Mouse (Mus musculus) myocyte (in vitro differentiated cells): ENCODE data around the gene Yjefn3. TPM values are rescaled to one million over a fixed set of nuclear protein-coding genes. Genes with fewer than 3 reads are reported as not detected.

ENCODE experiments used
- H3K27me3 ChIP-seq: one replicate; pipeline ENCODE4 v1.6.1; 2011; ENCODE audit not compliant: control insufficient read depth, insufficient read depth, insufficient read length
- H3K36me3 ChIP-seq: one replicate; pipeline ENCODE4 v1.6.1; 2011; ENCODE audit not compliant: control insufficient read depth, insufficient read depth
- H3K4me2 ChIP-seq: one replicate; pipeline ENCODE4 v1.6.1; 2011; ENCODE audit warnings: low read depth, control low read depth
- H3K4me3 ChIP-seq: one replicate; pipeline ENCODE4 v1.5.1; 2011; ENCODE audit warnings: mild to moderate bottlenecking, control low read depth, moderate library complexity
- H3K79me2 ChIP-seq: one replicate; pipeline ENCODE4 v1.6.1; 2011; ENCODE audit not compliant: control insufficient read depth, insufficient read depth
- H3ac ChIP-seq: one replicate; pipeline ENCODE4 v1.6.1; 2011; ENCODE audit not compliant: control insufficient read depth, insufficient read length
- CEBPB ChIP-seq: IDR thresholded peaks from 2 replicates; pipeline ENCODE4 v1.6.1; 2011; ENCODE audit warnings: mild to moderate bottlenecking, moderate library complexity; ENCODE audit not compliant: poor library complexity, insufficient read depth, severe bottlenecking
- E2F4 ChIP-seq: IDR thresholded peaks from one replicate; pipeline ENCODE4 v1.6.1; 2011; ENCODE audit warnings: mild to moderate bottlenecking, control low read depth, moderate library complexity; ENCODE audit not compliant: insufficient read depth
- MAX ChIP-seq: IDR thresholded peaks from one replicate; pipeline ENCODE4 v1.6.1; 2011; ENCODE audit warnings: low read depth, mild to moderate bottlenecking, control low read depth
- MYOD1 ChIP-seq, 3 experiments: IDR thresholded peaks; one replicate each; pipeline ENCODE4 v1.6.1; 2011; ENCODE audit warnings: control low read depth in 2 of 3, low read depth in 2 of 3, mild to moderate bottlenecking in 2 of 3, moderate library complexity in 1 of 3; ENCODE audit not compliant: insufficient read length in 2 of 3, control insufficient read depth in 1 of 3
- MYOG ChIP-seq, 3 experiments: IDR thresholded peaks; one replicate each; pipeline ENCODE4 v1.6.1; 2011; ENCODE audit warnings: control low read depth in 2 of 3, low read depth in 2 of 3, mild to moderate bottlenecking in 2 of 3; ENCODE audit not compliant: insufficient read length in 2 of 3, control insufficient read depth in 1 of 3, insufficient read depth in 1 of 3
- POLR2A ChIP-seq: IDR thresholded peaks from one replicate; pipeline ENCODE4 v1.6.1; 2011; ENCODE audit warnings: low read depth, mild to moderate bottlenecking, control low read depth, moderate library complexity; ENCODE audit not compliant: insufficient read length
- POLR2AphosphoS2 ChIP-seq: IDR thresholded peaks from one replicate; pipeline ENCODE4 v1.6.1; 2011; ENCODE audit warnings: low read depth, control low read depth; ENCODE audit not compliant: insufficient read length
- REST ChIP-seq: IDR thresholded peaks from one replicate; pipeline ENCODE4 v1.6.1; 2011; ENCODE audit warnings: mild to moderate bottlenecking, control low read depth, moderate library complexity; ENCODE audit not compliant: insufficient read depth, insufficient read length
- SRF ChIP-seq: IDR thresholded peaks from one replicate; pipeline ENCODE4 v1.6.1; 2011; ENCODE audit warnings: low read depth; ENCODE audit not compliant: control insufficient read depth, insufficient read length
- TCF12 ChIP-seq: IDR thresholded peaks from one replicate; pipeline ENCODE4 v1.6.1; 2011; ENCODE audit warnings: mild to moderate bottlenecking, control low read depth; ENCODE audit not compliant: poor library complexity, insufficient read depth, severe bottlenecking
- TCF3 ChIP-seq: IDR thresholded peaks from one replicate; pipeline ENCODE4 v1.6.1; 2011; ENCODE audit warnings: low read depth, control low read depth; ENCODE audit not compliant: insufficient read length
- USF1 ChIP-seq: IDR thresholded peaks from one replicate; pipeline ENCODE4 v1.6.1; 2011; ENCODE audit warnings: low read depth, mild to moderate bottlenecking, control low read depth, moderate library complexity
- polyA plus RNA-seq: library from polyadenylated mRNA; unstranded; fragments of >200 nt; fragmentation: generic; extraction: Trizol; gene quantifications from one replicate; pipeline ENCODE4 v1.2.1, GENCODE M21; 2012; ENCODE audit warnings: missing spikeins

Gene Yjefn3
- polyA plus RNA-seq, 1 experiment = 19.0 TPM

GRCm38 (mm10) chr8:69919010-69919409, 16.5 kb upstream of the Yjefn3 start:
- Histone ChIP-seq H3K27me3 (no peaks in the 10 kb centered on the region), H3K36me3 (peaks cover 13% of the 10 kb centered on the region), H3K4me3 (no peak overlapping the region), H3K79me2 (peaks cover 35% of the 10 kb centered on the region), H3K4me2 (peak overlapping the region; percentile 57), H3ac (no peak overlapping the region)
- TF ChIP-seq MAX (no peak), MYOD1 (IDR thresholded peaks at IDR 0.05; ENCODE audit: control insufficient read depth in 1 of 3, insufficient read length in 2 of 3, low read depth in 2 of 3) (peak in 1 of 3 experiments; percentile 46), USF1 (no peak)

- Histone ChIP-seq H3K4me3 (no peak overlapping the region), H3K36me3 (peaks cover 18% of the 10 kb centered on the region), H3ac (no peak overlapping the region), H3K4me2 (no peak overlapping the region), H3K27me3 (no peaks in the 10 kb centered on the region), H3K79me2 (peaks cover 31% of the 10 kb centered on the region)
- TF ChIP-seq POLR2AphosphoS2 (no peak), MYOD1 (IDR thresholded peaks at IDR 0.05; ENCODE audit: control insufficient read depth in 1 of 3, insufficient read length in 2 of 3, low read depth in 2 of 3) (no peak), TCF12 (no peak), TCF3 (no peak)
Observed at GRCm38 (mm10) chr8:69918506-69918905, 16.0 kb upstream of the Yjefn3 start.

GRCm38 (mm10) chr8:69915748-69916147, 13.2 kb upstream of the Yjefn3 start:
- no peak overlapping the region for H3K4me3 ChIP-seq
- H3K36me3 ChIP-seq = peaks cover 26% of the 10 kb centered on the region
- H3ac ChIP-seq = no peak overlapping the region
- H3K27me3 ChIP-seq = no peaks in the 10 kb centered on the region
- TF ChIP-seq CEBPB (no peak), TCF12 (no peak), SRF (no peak), TCF3 (no peak), MYOG (IDR thresholded peaks at IDR 0.05; ENCODE audit: control insufficient read depth in 1 of 3, insufficient read depth in 1 of 3, insufficient read length in 2 of 3, low read depth in 2 of 3) (no peak)
- H3K79me2 ChIP-seq = peaks cover 14% of the 10 kb centered on the region
- H3K4me2 ChIP-seq = no peak overlapping the region

- no peak overlapping the region for H3K4me3 ChIP-seq
- TF ChIP-seq MAX (no peak), E2F4 (no peak), POLR2AphosphoS2 (no peak), POLR2A (no peak), TCF12 (no peak), USF1 (no peak), SRF (no peak), CEBPB (no peak), REST (no peak), MYOG (IDR thresholded peaks at IDR 0.05; ENCODE audit: control insufficient read depth in 1 of 3, insufficient read depth in 1 of 3, insufficient read length in 2 of 3, low read depth in 2 of 3) (peak in 2 of 3 experiments; percentile 35 to 86), TCF3 (no peak), MYOD1 (IDR thresholded peaks at IDR 0.05; ENCODE audit: control insufficient read depth in 1 of 3, insufficient read length in 2 of 3, low read depth in 2 of 3) (peak in 1 of 3 experiments; percentile 61)
- peaks cover 11% of the 10 kb centered on the region for H3K79me2 ChIP-seq
- H3K4me2 ChIP-seq = no peak overlapping the region
- peaks cover 33% of the 10 kb centered on the region for H3K36me3 ChIP-seq
- H3ac ChIP-seq = no peak overlapping the region
- H3K27me3 ChIP-seq = no peaks in the 10 kb centered on the region
Observed at GRCm38 (mm10) chr8:69914526-69914925, 12.0 kb upstream of the Yjefn3 start.

- peaks cover 36% of the 10 kb centered on the region for H3K36me3 ChIP-seq
- H3K79me2 ChIP-seq = no peaks in the 10 kb centered on the region
- no peak overlapping the region for H3K4me2 ChIP-seq
- H3K27me3 ChIP-seq = no peaks in the 10 kb centered on the region
- H3K4me3 ChIP-seq = no peak overlapping the region
- H3ac ChIP-seq = no peak overlapping the region
- TF ChIP-seq MYOG (IDR thresholded peaks at IDR 0.05; ENCODE audit: control insufficient read depth in 1 of 3, insufficient read depth in 1 of 3, insufficient read length in 2 of 3, low read depth in 2 of 3) = no peak
- TF ChIP-seq SRF = no peak
- TF ChIP-seq E2F4 = no peak
- TF ChIP-seq POLR2A = no peak
- TF ChIP-seq MYOD1 (IDR thresholded peaks at IDR 0.05; ENCODE audit: control insufficient read depth in 1 of 3, insufficient read length in 2 of 3, low read depth in 2 of 3) = no peak
- no peak for TF ChIP-seq MAX
Observed at GRCm38 (mm10) chr8:69912478-69913074, 10.1 kb upstream of the Yjefn3 start.

GRCm38 (mm10) chr8:69911917-69912316, 9.4 kb upstream of the Yjefn3 start:
- H3ac ChIP-seq = no peak overlapping the region
- H3K79me2 ChIP-seq = no peaks in the 10 kb centered on the region
- H3K4me2 ChIP-seq = no peak overlapping the region
- no peak overlapping the region for H3K4me3 ChIP-seq
- no peaks in the 10 kb centered on the region for H3K27me3 ChIP-seq
- no peak for TF ChIP-seq MAX
- TF ChIP-seq POLR2A = no peak
- no peak for TF ChIP-seq E2F4
- TF ChIP-seq POLR2AphosphoS2 = no peak
- TF ChIP-seq MYOD1 (IDR thresholded peaks at IDR 0.05; ENCODE audit: control insufficient read depth in 1 of 3, insufficient read length in 2 of 3, low read depth in 2 of 3) = no peak
- no peak for TF ChIP-seq TCF12
- TF ChIP-seq MYOG (IDR thresholded peaks at IDR 0.05; ENCODE audit: control insufficient read depth in 1 of 3, insufficient read depth in 1 of 3, insufficient read length in 2 of 3, low read depth in 2 of 3) = no peak
- no peak for TF ChIP-seq SRF
- TF ChIP-seq USF1 = no peak
- no peak for TF ChIP-seq CEBPB
- TF ChIP-seq REST = no peak
- no peak for TF ChIP-seq TCF3
- H3K36me3 ChIP-seq = peaks cover 29% of the 10 kb centered on the region
